Mouse (Mus musculus) liver, postnatal 0 days (tissue): Measurements from ENCODE around the gene D8Ertd738e. TPM values are rescaled to one million over a fixed set of nuclear protein-coding genes. Genes with fewer than 3 reads are reported as not detected.

Experiments
- ATAC-seq: fragments of 200-750 bp; cut with Nextera tagmentation; 2 replicates; pipeline ENCODE4 v1.8.0; 2017; ENCODE audit warnings: mild to moderate bottlenecking, moderate library complexity
- DNase-seq: peaks from one replicate; pipeline ENCODE4 v3.0.0-alpha.2; 2016
- H3K27ac ChIP-seq: fragments of 300-500 bp; sonication (generic); 2 replicates; pipeline ENCODE4 v1.5.1; 2014; ENCODE audit warnings: antibody characterized with exemption, moderate library complexity, mild to moderate bottlenecking, low read depth
- H3K27me3 ChIP-seq: fragments of 300-500 bp; sonication (generic); 2 replicates; pipeline ENCODE4 v1.6.1; 2014; ENCODE audit warnings: low read length, control low read depth, mixed read lengths; ENCODE audit not compliant: insufficient read depth
- H3K36me3 ChIP-seq: fragments of 300-500 bp; sonication (generic); replicated peaks from 2 replicates; pipeline ENCODE4 v1.6.1; 2014; ENCODE audit warnings: mild to moderate bottlenecking, control low read depth, low read length, moderate library complexity, mixed read lengths; ENCODE audit not compliant: insufficient read depth
- H3K4me1 ChIP-seq: fragments of 300-500 bp; sonication (generic); 2 replicates; pipeline ENCODE4 v1.6.1; 2014; ENCODE audit warnings: antibody characterized with exemption, mild to moderate bottlenecking, control low read depth; ENCODE audit not compliant: insufficient read depth
- H3K4me2 ChIP-seq: fragments of 300-500 bp; sonication (generic); 2 replicates; pipeline ENCODE4 v1.6.1; 2014; ENCODE audit warnings: low read depth, mild to moderate bottlenecking, low read length, moderate library complexity, mixed read lengths
- H3K4me3 ChIP-seq: fragments of 300-500 bp; sonication (generic); 2 replicates; pipeline ENCODE4 v1.5.1; 2014; ENCODE audit warnings: low read depth, low read length
- H3K9ac ChIP-seq: fragments of 300-500 bp; sonication (generic); replicated peaks from 2 replicates; pipeline ENCODE4 v1.6.1; 2014; ENCODE audit warnings: mild to moderate bottlenecking, moderate library complexity
- H3K9me3 ChIP-seq: fragments of 300-500 bp; sonication (generic); 2 replicates; pipeline ENCODE4 v1.6.1; 2016; ENCODE audit warnings: mild to moderate bottlenecking, control low read depth, low read length, mixed read lengths
- CTCF ChIP-seq: sonication (generic); IDR thresholded peaks from 2 replicates; pipeline ENCODE4 v1.5.1; 2016; ENCODE audit warnings: antibody characterized with exemption, low read depth
- EP300 ChIP-seq: IDR thresholded peaks from 2 replicates; pipeline ENCODE4 v1.6.1; 2016; ENCODE audit warnings: antibody characterized with exemption, low read depth, mild to moderate bottlenecking
- whole genome bisulfite sequencing: fragments of 180-500 bp; shearing (Covaris S2); extraction: QIAGEN DNeasy Blood & Tissue Kit; methylation state at CpG from one replicate; pipeline ENCODE4 v1.1.7; 2014; ENCODE audit not compliant: insufficient replicate concordance; 5-methylcytosine and 5-hydroxymethylcytosine counted together
- polyA plus RNA-seq: library from polyadenylated mRNA; unstranded; fragments of >200 nt; fragmentation: Nextera tagmentation; extraction: Ambion mirVana; gene quantifications from 2 replicates; pipeline ENCODE4 v1.2.1, GENCODE M21; 2015

D8Ertd738e gene
- polyA plus RNA-seq, 1 experiment from 2014 or later: 201 TPM

- Histone ChIP-seq H3K4me3 (no peak overlapping the region), H3K4me2 (no peak overlapping the region), H3K27ac (no peak overlapping the region), H3K27me3 (no peaks in the 10 kb centered on the region), H3K4me1 (peaks cover 10% of the 10 kb centered on the region), H3K9ac (no peak overlapping the region), H3K9me3 (no peaks in the 10 kb centered on the region), H3K36me3 (peaks cover 42% of the 10 kb centered on the region)
- ATAC-seq (no peak), DNase-seq (no peak)
- TF ChIP-seq CTCF (no peak), EP300 (no peak)
- 88% methylated on average over 31 of the region's 31 CpGs for WGBS
These were observed 37.5 kb downstream of the D8Ertd738e start for GRCm38 (mm10) chr8:84211881-84212563.

GRCm38 (mm10) chr8:84211202-84211601 is 38.3 kb downstream of the D8Ertd738e start:
- Histone ChIP-seq H3K4me3 (no peak overlapping the region), H3K4me2 (no peak overlapping the region), H3K27ac (no peak overlapping the region), H3K4me1 (peaks cover 10% of the 10 kb centered on the region), H3K9me3 (no peaks in the 10 kb centered on the region), H3K27me3 (no peaks in the 10 kb centered on the region), H3K36me3 (peaks cover 38% of the 10 kb centered on the region), H3K9ac (no peak overlapping the region)
- DNase-seq (no peak), ATAC-seq (no peak)
- WGBS: 81% methylated on average over 2 of the region's 3 CpGs
- TF ChIP-seq EP300 (no peak), CTCF (no peak)

- ATAC-seq: peak; percentile 58
- Histone ChIP-seq H3K36me3 (peaks cover 37% of the 10 kb centered on the region), H3K4me3 (no peak overlapping the region), H3K9me3 (no peaks in the 10 kb centered on the region), H3K4me2 (peak overlapping the region; percentile 38; the same call in 1 of the 2 replicates), H3K27ac (no peak overlapping the region), H3K4me1 (peaks cover 10% of the 10 kb centered on the region), H3K9ac (no peak overlapping the region), H3K27me3 (no peaks in the 10 kb centered on the region)
- WGBS: 43% methylated on average over 25 of the region's 34 CpGs
- peak; percentile 96 for TF ChIP-seq CTCF
- TF ChIP-seq EP300: no peak
- peak; percentile 86 for DNase-seq
These were observed 39.2 kb downstream of the D8Ertd738e start for GRCm38 (mm10) chr8:84210167-84210791.

GRCm38 (mm10) chr8:84208381-84209380 is 40.8 kb downstream of the D8Ertd738e start:
- Histone ChIP-seq H3K4me3 (no peak overlapping the region), H3K4me1 (peaks cover 14% of the 10 kb centered on the region), H3K27me3 (no peaks in the 10 kb centered on the region), H3K9ac (0 out of 2 replicates have a peak overlapping the region, but pooled peaks have one; percentile 31), H3K4me2 (peak overlapping the region; percentile 51), H3K9me3 (no peaks in the 10 kb centered on the region), H3K27ac (peak overlapping the region; percentile 86), H3K36me3 (peaks cover 27% of the 10 kb centered on the region)
- TF ChIP-seq EP300: 0 out of 2 replicates have a peak, but pooled peaks have one; percentile 23
- TF ChIP-seq CTCF: 0 out of 2 replicates have a peak, but pooled peaks have one; percentile 4
- ATAC-seq (no peak), DNase-seq (no peak)
- WGBS: 39% methylated on average over 17 of the region's 17 CpGs

- H3K4me3 ChIP-seq: no peak overlapping the region
- H3K36me3 ChIP-seq: peaks cover 21% of the 10 kb centered on the region
- DNase-seq: peak; percentile 70
- 0 out of 2 replicates have a peak overlapping the region, but pooled peaks have one; percentile 30 for H3K9ac ChIP-seq
- H3K27me3 ChIP-seq: no peaks in the 10 kb centered on the region
- TF ChIP-seq EP300 (no peak), CTCF (no peak)
- peak; percentile 9; the same call in 1 of the 2 replicates for ATAC-seq
- H3K4me2 ChIP-seq: peak overlapping the region; percentile 51
- H3K27ac ChIP-seq: peak overlapping the region; percentile 86
- 43% methylated on average over 7 of the region's 7 CpGs for WGBS
- H3K4me1 ChIP-seq: peaks cover 21% of the 10 kb centered on the region
- H3K9me3 ChIP-seq: no peaks in the 10 kb centered on the region
These were observed 41.7 kb downstream of the D8Ertd738e start for GRCm38 (mm10) chr8:84207811-84208210.
